Mouse (Mus musculus) T-helper 1 cell (primary cell): ENCODE results near the gene Gtdc1.

Experiments used
- in situ Hi-C: fragments of 300-600 bp; cut with MboI, MseI; formaldehyde crosslinking; loops from one replicate; pipeline ENCODE4 v1.15.1; 2025; ENCODE audit warnings: high pct_unique_total_duplicates

Gtdc1 gene

DNA sequence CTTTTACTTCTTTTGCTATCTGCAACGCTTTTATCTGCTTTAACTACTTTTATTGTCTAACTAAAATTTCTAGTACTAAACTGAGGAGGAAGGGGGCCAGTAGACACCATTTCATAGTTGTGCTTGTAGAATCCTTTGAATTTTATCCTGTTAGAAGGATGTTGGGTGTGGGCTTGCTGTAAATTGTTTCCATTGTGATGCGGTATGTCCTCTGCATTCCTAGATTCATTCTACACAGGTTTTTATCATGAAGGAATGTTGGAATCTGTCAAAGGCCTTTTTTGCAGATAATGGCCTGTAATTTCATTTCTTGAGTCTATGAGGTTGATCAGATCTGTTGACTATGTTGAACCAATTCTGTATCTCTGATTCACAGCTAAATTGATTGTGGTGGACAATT is 146.5 kb downstream of the Gtdc1 start:
- in situ Hi-C loops, result no loop called here

DNA sequence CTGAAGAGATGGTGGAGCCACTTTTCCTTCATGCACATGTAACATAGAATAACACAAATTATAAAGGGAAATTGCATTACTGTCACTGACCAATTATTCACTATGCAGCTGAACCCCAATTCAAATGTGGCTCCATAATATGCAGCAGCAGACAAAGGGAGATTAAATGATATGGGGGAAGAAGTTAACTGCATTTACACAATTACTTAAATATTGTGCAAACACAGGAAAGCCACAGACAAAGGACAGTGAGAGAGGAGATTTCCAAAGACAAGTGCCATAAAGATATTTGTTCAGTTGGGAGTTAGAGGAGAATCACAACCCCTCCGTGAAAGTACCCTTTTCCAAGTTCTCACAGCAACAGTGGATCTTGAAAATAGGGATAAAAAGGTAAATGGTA is 163.6 kb downstream of the Gtdc1 start:
- in situ Hi-C loops, result no loop called here

DNA sequence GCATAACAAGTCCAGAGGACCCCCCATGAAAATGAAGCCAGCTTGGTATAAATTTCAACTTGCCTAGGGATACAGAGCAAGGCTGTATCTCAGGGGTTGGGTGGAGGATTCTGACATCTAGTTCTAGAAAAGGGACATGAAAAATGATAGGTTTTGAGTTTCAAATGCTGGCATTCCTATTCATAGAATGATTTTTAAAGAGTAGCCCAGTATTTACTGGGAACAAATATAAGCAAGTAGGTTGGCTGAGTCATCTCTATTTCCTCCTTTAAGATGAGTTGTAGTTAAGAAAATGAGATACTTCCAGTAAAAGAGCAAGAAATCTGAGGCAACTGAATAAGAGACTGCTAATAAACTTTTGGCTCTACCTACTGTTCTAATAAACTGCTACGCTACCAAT is 190.8 kb downstream of the Gtdc1 start:
- in situ Hi-C loops, result no loop called here

DNA sequence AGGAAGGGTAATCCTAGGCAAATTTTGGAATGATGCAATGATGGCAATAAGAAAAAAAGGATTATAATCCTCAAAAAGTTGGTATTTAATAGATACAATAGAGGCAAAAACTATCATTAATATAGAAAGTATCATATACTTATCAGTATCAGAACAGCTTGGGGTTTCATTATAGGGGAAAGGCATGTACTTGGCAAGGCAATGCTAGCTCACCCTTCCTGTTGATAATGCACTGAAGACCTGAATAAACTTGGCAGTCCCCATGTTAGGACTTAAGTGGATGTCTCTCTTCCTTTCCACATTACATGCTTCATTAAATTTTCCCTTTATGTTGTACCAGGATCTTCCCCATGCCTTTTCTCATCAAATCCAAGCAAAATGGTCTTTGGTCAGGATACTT is 206.0 kb downstream of the Gtdc1 start:
- in situ Hi-C loops, result no loop called here

DNA sequence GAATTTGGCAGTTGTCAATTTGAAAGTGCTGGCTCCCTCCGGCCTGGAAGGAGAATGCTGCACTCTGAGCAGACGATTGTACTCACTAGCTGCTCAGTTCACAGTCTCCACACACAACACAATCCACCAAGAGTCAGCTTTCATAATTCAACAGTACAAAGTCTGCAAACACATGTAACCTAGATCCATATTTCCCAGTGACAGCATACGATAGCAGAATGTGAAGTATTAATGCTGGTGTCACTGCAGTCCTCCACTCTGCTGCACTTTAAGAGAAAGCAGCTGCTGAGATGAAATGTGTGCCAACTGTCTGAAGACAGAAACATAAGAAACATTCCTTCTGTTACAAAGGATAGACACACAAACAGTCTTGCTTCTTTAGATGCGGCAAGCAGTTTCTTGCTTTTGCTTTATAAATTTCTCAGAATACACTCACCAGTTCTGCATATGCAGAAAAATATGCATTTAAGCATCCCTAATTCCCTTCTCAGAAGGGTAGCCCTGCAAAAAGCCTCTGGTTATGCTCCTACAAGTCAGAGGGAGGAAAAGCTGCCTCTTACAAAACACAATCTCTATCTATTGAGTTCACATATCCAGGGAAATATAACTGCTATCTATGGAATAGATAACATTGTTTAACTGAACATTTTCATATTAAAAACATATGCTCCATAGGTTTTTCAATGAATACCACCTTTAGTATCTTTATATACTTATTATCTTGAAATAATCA is 221.4 kb downstream of the Gtdc1 start:
- in situ Hi-C loops, result no loop called here

DNA sequence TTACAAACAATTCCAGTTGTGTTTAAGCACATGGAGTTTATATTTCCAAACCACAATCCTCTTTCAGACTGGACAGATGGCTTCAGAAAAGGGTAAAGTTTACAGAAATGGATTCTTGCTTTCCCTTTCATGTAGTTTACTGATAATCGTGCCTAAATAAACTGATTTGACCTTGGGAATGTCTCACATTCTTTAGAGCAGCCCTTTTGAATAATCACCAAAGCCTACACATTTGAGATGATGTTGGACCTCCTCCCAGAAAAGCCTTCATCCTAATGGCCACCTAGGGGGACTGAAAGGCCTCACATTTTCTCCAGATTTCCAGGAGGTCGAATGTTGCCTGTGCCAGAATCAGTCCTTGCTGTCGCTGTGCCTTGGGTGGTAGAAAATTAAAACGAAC is 227.2 kb downstream of the Gtdc1 start:
- in situ Hi-C loops, result no loop called here

DNA sequence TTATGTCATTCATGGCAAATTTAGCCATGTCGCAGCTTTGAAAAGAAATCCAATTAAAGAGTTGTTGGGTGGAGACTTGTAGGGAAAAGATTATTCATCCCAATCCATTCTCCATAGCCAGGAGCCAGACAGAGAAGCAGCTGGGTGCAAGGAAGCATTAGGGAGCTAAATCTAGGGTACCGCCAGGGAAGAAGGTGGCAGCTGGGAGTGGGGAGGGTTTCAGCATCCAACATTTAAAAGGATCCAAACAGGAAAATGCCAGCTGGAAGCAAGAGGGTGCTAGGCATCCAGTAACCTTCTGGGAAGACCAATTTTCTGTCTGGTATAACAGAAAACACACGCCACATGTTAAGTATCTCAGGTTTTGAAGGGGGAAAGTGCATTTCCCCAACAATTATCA is 231.0 kb downstream of the Gtdc1 start:
- in situ Hi-C loops, result no loop called here

DNA sequence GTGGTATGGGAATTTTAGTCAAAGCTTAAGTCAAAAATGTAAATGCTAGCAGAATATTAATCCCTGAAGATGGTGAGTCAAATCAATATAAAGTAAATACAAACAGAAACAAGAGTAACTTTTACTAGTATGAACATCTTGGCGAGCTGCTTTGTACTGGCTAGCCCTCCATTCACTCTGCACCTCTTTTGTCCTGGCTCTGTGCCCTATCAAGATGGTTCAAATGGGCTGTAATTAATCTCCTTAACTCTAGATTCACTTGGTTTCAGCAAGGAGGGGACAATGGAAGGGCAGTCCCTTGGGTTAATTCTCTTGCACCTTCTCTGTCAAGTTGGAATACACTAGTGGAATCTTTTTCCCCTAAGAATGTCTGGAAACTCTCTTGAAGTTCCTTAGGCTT is 233.6 kb downstream of the Gtdc1 start:
- in situ Hi-C loops, result no loop called here

DNA sequence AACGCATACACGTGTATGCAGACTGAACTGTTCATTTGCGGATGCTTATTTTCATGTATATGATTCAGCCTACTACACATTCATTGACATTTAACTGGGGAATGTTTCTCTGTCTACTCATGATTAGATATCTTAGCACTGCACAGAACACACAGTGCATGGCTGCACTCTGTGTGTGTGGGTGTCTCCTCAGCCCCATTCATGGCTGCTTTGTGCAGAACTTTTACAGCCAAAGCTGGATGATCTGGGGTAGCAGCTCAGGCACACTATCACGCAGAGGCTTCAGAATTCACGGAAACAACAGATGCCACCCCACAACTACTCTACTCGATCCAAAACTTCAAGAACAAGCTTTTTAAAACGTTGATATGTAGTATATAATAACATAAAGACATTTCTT is 263.4 kb downstream of the Gtdc1 start:
- in situ Hi-C loops, result no loop called here

DNA sequence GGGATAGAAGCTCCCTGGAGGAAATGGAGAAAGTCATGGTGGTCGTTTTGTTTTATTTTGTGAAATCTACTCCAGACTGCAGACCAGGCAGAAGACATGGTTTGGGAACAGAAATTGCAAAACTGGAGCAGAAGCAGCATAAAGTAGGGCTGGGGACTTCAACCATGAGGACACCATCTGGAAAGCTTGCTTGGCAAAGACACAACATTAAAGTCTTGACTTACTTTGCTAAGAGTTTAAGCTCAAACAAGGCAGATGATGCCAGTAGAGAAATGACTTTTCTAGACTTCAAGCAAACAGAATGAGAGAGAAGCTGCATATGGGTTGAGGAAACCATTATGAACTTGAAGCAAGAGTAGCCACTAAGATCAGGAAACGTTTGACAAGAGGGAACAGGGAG is 267.6 kb downstream of the Gtdc1 start:
- in situ Hi-C loops, result no loop called here

DNA sequence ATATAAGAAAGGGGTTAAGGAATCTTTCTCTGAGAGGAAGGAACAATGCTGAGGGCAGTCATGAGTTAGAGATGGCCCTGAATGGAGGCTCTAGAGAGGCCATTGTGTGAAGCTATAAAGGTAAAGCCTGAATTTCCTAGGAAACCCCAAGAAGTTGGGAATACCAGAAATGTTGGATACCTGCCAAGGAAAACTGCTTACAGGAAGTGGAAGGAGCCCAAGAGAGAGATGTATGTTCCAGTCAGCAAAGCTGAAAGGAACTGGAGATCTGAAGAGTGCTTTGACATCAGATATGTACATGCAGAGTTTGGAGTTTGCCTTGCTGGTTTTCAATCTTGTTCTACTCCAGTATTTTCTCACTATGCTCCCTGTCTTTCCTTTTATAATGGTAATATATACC is 268.4 kb downstream of the Gtdc1 start:
- in situ Hi-C loops, result no loop called here

DNA sequence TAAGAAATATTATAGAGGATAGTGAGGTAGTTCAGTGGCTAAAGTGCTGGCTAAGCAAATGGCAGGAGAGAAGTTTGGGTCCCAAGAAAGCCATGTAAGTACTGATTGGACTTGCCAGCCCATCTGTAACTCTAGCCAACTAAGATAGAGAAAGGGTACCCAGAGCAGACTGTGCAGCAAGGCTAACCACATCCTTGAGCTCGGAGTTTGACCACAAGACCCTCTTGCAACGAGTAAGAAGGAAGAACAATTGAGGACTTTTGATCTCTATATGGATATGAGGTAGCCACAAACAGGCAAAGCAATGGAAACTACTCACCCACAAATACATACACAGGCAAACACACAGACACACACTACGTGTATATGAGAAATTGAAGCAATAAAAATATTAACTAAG is 278.9 kb downstream of the Gtdc1 start:
- in situ Hi-C loops, result no loop called here

DNA sequence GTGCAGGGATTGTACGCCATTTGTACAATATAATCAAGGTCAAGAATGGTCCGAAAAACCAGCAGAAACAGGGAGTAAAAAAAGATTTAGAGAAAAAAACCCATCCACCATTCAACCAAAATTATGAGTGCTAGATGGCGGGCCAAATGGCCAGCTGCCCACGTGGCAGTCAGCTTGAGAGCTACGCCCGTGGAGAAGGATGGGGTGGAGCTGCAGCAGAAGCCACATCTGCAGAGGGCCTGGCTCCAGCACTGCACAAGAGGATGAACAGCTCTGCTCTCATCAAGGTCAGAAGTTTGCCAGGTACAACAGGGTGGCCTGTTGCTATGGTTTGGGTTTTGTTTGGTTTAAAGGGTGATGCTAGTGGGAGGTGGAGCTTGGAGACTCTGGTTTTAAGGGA is 281.1 kb downstream of the Gtdc1 start:
- in situ Hi-C loops, result no loop called here

DNA sequence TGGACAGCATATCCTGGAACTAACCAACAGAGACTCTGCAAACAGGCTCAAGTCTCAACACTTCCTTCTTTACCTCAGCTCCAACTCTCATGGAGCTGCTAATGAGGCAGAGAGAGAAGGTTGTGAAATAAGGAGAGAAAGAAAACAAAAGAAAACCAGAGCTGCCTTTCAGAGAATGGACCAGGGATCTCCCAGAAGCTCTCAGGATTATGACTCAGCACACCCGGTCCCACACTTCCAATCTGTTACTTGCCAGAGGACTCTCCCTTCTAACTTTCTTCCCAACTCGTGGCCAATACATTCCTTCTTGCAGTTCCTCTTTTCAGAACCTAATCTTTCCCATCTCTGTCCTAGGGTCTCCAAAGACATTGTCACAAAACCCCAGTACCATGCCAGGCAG is 288.1 kb downstream of the Gtdc1 start:
- in situ Hi-C loops, result no loop called here

DNA sequence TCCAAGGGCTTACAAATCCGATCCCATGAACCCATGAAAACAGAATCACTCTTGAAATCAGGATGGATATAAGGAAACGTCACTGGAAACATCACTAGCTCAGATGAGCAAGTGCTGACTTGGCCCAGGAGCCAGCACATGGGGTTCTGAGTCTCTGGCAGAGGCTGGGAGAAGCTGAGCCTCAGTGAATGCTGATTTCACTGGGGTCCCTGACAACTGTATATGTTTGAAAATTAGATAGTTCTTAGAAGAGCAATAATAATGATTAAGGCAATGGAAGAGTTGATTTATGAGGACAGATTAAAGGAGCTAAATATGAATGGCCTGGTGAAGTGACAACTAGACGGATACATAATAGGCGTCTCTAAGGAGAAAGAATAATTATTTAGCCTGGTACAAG is 289.3 kb downstream of the Gtdc1 start:
- in situ Hi-C loops, result no loop called here

DNA sequence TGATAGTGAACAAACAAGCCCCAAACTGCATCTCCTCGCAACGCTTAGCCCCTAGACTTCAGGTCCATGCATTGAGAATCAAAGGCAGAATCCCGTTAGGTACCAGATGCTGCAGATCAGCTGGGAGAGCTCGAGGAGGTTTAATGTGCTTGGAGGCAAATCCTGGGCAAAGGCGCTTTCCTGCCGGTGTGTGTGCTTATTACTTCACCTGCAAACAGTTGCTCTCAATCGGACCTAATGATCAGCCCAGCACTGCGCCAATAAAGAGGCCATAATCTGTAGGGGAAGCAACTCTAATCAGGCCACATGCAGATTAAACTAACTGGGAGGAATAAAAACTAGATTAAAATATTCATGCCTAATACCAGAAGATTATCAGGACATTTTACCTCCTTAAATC is 293.5 kb downstream of the Gtdc1 start:
- in situ Hi-C loops, result no loop called here

DNA sequence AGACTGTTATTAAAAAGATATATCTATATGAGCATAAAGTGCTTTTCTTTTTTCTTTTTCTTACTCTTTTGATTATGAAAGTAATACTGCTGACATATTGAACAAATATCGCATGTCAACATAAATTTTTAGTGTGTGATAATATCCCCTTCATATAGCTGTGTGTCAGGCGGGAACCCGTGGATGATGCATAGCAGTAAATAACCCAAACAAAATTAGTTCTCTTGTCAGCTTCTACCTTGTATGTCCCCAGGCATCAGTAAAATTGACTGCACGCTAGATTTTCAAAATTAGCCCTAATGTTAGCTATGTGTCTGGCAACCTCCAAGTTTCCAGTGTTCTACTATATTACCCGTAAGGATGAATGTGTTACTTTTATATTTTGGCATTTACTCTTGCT is 294.4 kb downstream of the Gtdc1 start:
- in situ Hi-C loops, result no loop called here

DNA sequence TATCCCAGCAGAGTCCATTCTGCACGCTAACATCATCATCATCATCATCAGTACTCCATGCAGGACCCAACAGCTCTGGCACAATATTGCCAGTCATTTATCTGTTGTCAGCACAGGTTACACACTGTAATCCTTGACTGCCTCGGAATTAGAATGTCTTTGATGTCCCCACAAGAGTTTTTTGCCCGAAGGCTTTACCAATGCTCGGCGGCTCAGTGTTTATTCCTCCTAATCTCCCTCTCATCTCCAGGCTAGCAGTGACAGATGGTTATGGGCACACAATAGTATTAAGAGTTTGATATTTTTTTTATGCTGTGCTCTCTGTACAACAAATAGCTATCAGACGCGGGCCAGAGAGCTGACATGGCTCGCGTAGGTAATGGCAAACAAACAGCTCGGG is 294.9 kb downstream of the Gtdc1 start:
- in situ Hi-C loops, result no loop called here

DNA sequence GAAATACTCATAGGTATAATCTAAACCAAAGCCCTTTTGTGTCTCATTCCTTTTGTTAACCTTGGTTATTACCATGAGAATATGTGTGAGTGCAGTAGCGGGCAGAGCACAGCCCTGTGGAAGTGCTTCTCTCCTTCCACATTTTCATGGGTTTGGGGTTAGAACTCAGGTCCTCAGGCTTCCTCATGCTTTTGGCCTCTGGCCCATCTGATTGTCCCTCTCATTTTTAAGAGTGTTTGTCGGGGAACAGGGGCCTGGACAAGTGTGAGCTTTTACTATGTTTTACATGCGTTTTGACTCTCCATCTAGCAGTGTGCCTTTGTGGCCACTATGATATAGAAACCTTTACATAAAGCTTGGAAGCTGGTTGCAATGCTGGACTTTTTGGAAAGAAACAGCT is 296.4 kb downstream of the Gtdc1 start:
- in situ Hi-C loops, result no loop called here

DNA sequence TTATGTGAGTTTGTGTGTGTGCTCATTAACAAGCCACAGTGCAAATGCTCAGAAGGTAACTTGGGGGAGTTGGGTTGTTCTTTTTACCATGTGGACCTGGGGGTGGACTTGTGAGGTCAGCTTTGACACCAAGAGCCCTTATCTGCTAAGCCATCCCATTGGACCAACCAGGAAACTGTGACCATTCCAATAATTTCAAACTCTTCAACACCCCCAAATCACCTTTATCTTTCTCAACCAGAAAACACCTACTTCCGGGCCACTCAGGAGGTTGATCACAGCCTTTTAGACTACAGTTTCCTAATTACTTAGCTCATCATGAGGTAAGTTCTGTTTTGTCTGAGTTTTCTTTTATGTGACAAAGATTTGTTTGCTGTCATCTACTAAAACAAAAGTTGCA is 298.7 kb downstream of the Gtdc1 start:
- in situ Hi-C loops, result loop anchor here (10.0 kb wide), 1 partner anchor 436 kb away; no protein-coding TSS in a partner anchor

DNA sequence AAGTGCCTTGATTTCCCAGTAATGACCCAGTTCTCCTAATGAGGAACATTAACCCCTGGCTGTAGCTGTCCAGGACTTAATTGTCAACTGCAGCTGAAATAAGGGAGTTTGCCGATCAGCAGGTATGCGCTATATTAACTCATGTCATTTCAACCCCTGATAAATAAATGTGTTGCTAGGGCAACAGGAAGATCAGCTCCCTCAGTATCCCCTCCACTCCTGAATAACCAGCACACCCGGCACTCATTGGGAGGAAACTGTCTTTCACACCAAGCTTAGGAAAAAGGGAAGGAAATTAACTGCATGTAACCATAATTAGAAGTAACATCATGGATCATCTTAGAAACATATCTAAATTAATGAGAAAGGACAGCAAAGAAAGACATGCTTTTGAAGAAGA is 302.3 kb downstream of the Gtdc1 start:
- in situ Hi-C loops, result loop anchor here (10.0 kb wide), 1 partner anchor 440 kb away; no protein-coding TSS in a partner anchor

DNA sequence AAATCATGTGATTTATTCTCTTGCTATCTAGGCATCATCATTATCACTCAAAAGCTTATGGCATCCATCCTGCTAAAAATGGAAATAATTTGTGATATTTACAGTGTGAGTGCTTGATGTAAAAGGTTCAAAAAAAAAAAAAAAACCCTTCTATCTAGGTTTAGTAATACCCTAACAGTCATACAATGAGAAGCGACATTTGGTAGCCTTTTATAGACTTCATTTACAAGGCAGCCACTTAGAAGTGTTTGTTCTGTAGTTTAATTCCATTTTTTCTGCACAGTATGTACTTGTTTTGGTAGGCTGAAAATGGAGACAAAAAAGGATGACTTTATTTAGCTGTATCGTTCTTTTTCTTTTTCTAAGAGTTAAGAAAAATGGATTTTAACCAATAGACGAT is 305.0 kb downstream of the Gtdc1 start:
- in situ Hi-C loops, result loop anchor here (10.0 kb wide), 1 partner anchor 442 kb away; no protein-coding TSS in a partner anchor

DNA sequence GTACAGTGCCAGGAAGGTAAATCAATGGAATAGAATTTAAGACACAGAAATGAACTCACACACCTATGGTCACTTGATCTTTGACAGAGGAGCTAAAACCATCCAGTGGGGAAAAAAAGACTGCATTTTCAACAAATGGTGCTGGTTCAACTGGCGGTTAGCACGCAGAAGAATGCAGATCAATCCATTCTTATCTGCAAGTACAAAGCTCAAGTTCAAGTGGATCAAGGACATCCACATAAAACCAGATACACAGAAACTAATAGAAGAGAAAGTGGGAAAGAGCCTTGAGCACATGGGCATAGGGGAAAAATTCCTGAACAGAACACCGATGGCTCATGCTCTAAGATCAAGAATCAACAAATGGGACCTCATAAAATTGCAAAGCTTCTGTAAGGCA is 327.8 kb downstream of the Gtdc1 start:
- in situ Hi-C loops, result loop anchor here (10.0 kb wide), 1 partner anchor 545 kb away; no protein-coding TSS in a partner anchor

DNA sequence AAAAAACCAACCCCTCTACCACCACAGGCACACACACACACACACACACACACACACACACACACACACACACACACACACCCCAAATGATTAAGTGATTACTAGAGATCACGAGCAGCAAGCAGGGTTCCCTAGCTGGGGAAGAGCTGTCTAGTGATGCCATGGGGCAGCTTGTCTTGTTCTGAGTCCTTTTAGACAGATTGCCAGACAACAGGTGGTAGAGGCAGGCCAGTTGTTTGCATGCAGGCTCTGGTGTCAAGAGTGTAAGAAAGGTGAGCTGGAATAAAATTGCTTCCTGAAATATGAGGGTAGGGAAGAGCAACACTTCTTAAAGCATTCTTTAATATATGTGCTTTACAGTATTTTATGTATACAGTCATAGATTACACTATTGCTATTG is 333.2 kb downstream of the Gtdc1 start:
- in situ Hi-C loops, result no loop called here
